Mouse (Mus musculus) heart, embryonic 12.5 days (tissue): ENCODE results near the gene Meis2. TPM values are rescaled to one million over a fixed set of nuclear protein-coding genes. Genes with fewer than 3 reads are reported as not detected.

Source experiments
- ATAC-seq: fragments of 200-750 bp; cut with Nextera tagmentation; 2 replicates; pipeline ENCODE4 v1.8.0; 2017; ENCODE audit warnings: moderate TSS enrichment, moderate library complexity; ENCODE audit not compliant: insufficient number of reproducible peaks, low FRiP score
- H3K27ac ChIP-seq: fragments of 300-500 bp; sonication (generic); 2 replicates; pipeline ENCODE4 v1.5.1; 2016; ENCODE audit warnings: mild to moderate bottlenecking, moderate library complexity; ENCODE audit not compliant: poor library complexity, severe bottlenecking
- H3K27me3 ChIP-seq: fragments of 300-500 bp; sonication (generic); replicated peaks from 2 replicates; pipeline ENCODE4 v1.6.1; 2016; ENCODE audit warnings: mild to moderate bottlenecking, moderate library complexity
- H3K36me3 ChIP-seq: fragments of 300-500 bp; sonication (generic); 2 replicates; pipeline ENCODE4 v1.6.1; 2016; ENCODE audit warnings: mild to moderate bottlenecking, moderate library complexity
- H3K4me1 ChIP-seq: fragments of 300-500 bp; sonication (generic); replicated peaks from 2 replicates; pipeline ENCODE4 v1.6.1; 2016; ENCODE audit warnings: mild to moderate bottlenecking
- H3K4me2 ChIP-seq: fragments of 300-500 bp; sonication (generic); 2 replicates; pipeline ENCODE4 v1.6.1; 2016; ENCODE audit warnings: mild to moderate bottlenecking, moderate library complexity
- H3K4me3 ChIP-seq: fragments of 300-500 bp; sonication (generic); 2 replicates; pipeline ENCODE4 v1.5.1; 2016; ENCODE audit warnings: mild to moderate bottlenecking
- H3K9ac ChIP-seq: fragments of 300-500 bp; sonication (generic); 2 replicates; pipeline ENCODE4 v1.6.1; 2016; ENCODE audit warnings: mild to moderate bottlenecking, moderate library complexity
- H3K9me3 ChIP-seq: fragments of 300-500 bp; sonication (generic); replicated peaks from 2 replicates; pipeline ENCODE4 v1.6.1; 2016; ENCODE audit warnings: mild to moderate bottlenecking, moderate library complexity
- WGBS: fragments of 180-500 bp; shearing (Covaris S2); methylation state at CpG from one replicate; pipeline ENCODE4 v1.1.7; 2016; 5-methylcytosine and 5-hydroxymethylcytosine counted together
- polyA plus RNA-seq: library from polyadenylated mRNA; unstranded; fragments of >200 nt; fragmentation: Nextera tagmentation; extraction: Ambion mirVana; gene quantifications from 2 replicates; pipeline ENCODE4 v1.2.1, GENCODE M21; 2016

The Meis2 gene
- polyA plus RNA-seq, 1 experiment from 2014 or later = 49.9 TPM

- Histone ChIP-seq H3K36me3 (no peaks in the 10 kb centered on the region), H3K27me3 (no peaks in the 10 kb centered on the region), H3K4me2 (peak overlapping the region; percentile 51), H3K9ac (no peak overlapping the region), H3K4me1 (peaks cover 15% of the 10 kb centered on the region), H3K4me3 (no peak overlapping the region), H3K9me3 (no peaks in the 10 kb centered on the region), H3K27ac (peak overlapping the region; percentile 8; the same call in 1 of the 2 replicates)
- WGBS = 68% methylated on average over 6 of the region's 6 CpGs
- ATAC-seq = no peak
Observed at GRCm38 (mm10) chr2:115813721-115814120, 251.9 kb downstream of the Meis2 start.

DNA sequence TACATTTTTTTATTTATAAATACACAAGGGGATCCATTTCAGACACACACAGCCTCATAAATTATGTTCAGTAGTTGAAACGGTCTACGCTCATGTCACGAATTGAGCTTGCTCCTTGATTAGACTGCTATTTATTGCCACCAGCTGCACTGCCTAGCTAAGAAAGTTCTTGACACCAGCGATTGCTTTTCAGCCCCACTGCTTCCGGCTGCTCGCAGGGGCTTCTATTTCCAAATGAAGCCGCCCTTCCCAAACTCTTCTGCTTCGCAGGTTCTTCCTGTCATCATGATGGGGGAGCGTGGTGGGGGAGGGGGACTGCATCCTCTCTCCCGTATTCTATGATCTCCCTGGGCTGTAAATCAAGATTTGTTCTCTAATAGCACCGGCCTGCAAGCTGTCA, 252.3 kb downstream of the Meis2 start:
- H3K4me2 ChIP-seq = peak overlapping the region; percentile 51
- H3K9me3 ChIP-seq = no peaks in the 10 kb centered on the region
- WGBS = 26% methylated on average over 11 of the region's 11 CpGs
- no peak for ATAC-seq
- H3K27ac ChIP-seq = peak overlapping the region; percentile 8; the same call in 1 of the 2 replicates
- H3K9ac ChIP-seq = no peak overlapping the region
- peaks cover 19% of the 10 kb centered on the region for H3K4me1 ChIP-seq
- H3K4me3 ChIP-seq = no peak overlapping the region
- no peaks in the 10 kb centered on the region for H3K27me3 ChIP-seq
- no peaks in the 10 kb centered on the region for H3K36me3 ChIP-seq
